Mouse (Mus musculus) CH12.LX (cell line): Measurements from ENCODE around the gene Tnxb. TPM values are rescaled to one million over a fixed set of nuclear protein-coding genes. Genes with fewer than 3 reads are reported as not detected.

ENCODE experiments used
- DNase-seq: peaks from one replicate; pipeline ENCODE4 v3.0.0-alpha.2; 2013; ENCODE audit errors: extremely low read depth
- H3K27ac ChIP-seq: 2 replicates; pipeline ENCODE4 v1.5.1; 2012; ENCODE audit warnings: low read depth, mild to moderate bottlenecking, control low read depth, moderate library complexity; ENCODE audit not compliant: insufficient read depth
- H3K27me3 ChIP-seq: replicated peaks from 2 replicates; pipeline ENCODE3; 2012; ENCODE audit warnings: inconsistent platforms
- H3K36me3 ChIP-seq, 2 experiments: replicated peaks in 1 of 2; 2 replicates each; pipeline versions ENCODE3 to v1.6.1; 2012; ENCODE audit warnings: inconsistent platforms in 1 of 2, low read length in 1 of 2, mild to moderate bottlenecking in 1 of 2, mixed read lengths in 1 of 2, moderate library complexity in 1 of 2; ENCODE audit not compliant: control insufficient read depth in 1 of 2, insufficient read depth in 1 of 2
- H3K4me1 ChIP-seq, 2 experiments: 2 replicates each; pipeline ENCODE4 v1.6.1; 2012; ENCODE audit warnings: inconsistent platforms in 1 of 2, moderate library complexity in 1 of 2; ENCODE audit not compliant: insufficient read depth in 2 of 2, control insufficient read depth in 1 of 2
- H3K4me2 ChIP-seq: 2 replicates; pipeline ENCODE4 v1.6.1; 2012; ENCODE audit warnings: low read depth, mild to moderate bottlenecking, control low read depth; ENCODE audit not compliant: poor library complexity, insufficient read depth, severe bottlenecking
- H3K4me3 ChIP-seq, 3 experiments: fragments of 150-350 bp in 1 of 3; sonication (generic) in 1 of 3; replicated peaks in 1 of 3; 2 replicates each; pipeline versions ENCODE3 to v1.5.1; 2011 to 2012; ENCODE audit warnings: low read depth in 2 of 3, low read length in 2 of 3, mild to moderate bottlenecking in 2 of 3, moderate library complexity in 2 of 3, control low read depth in 1 of 3, improper control_type of control experiment in 1 of 3, inconsistent platforms in 1 of 3, mixed read lengths in 1 of 3; ENCODE audit not compliant: poor library complexity in 1 of 3
- H3K79me2 ChIP-seq: replicated peaks from 2 replicates; pipeline ENCODE4 v1.6.1; 2012; ENCODE audit warnings: mild to moderate bottlenecking, moderate library complexity; ENCODE audit not compliant: control insufficient read depth, poor library complexity, insufficient read depth, severe bottlenecking; ENCODE audit errors: extremely low read depth
- H3K9ac ChIP-seq: 2 replicates; pipeline ENCODE4 v1.6.1; 2012; ENCODE audit warnings: low read depth, mild to moderate bottlenecking, control low read depth, moderate library complexity; ENCODE audit not compliant: insufficient read depth
- H3K9me3 ChIP-seq: replicated peaks from 2 replicates; pipeline ENCODE3; 2012; ENCODE audit warnings: low read length, inconsistent platforms, mixed read lengths
- CHD2 ChIP-seq: IDR thresholded peaks from 2 replicates; pipeline ENCODE4 v1.6.1; 2011; ENCODE audit warnings: low read length, improper control_type of control experiment
- CTCF ChIP-seq, 2 experiments: IDR thresholded peaks in 1 of 2; conservative IDR thresholded peaks in 1 of 2; 2 replicates each; pipeline ENCODE4 v1.5.1; 2011 to 2012; ENCODE audit warnings: low read depth in 2 of 2, low read length in 2 of 2, improper control_type of control experiment in 1 of 2, inconsistent platforms in 1 of 2, mild to moderate bottlenecking in 1 of 2, moderate library complexity in 1 of 2
- EP300 ChIP-seq: IDR thresholded peaks from 2 replicates; pipeline ENCODE4 v1.6.1; 2011; ENCODE audit warnings: low read length, improper control_type of control experiment
- HCFC1 ChIP-seq: IDR thresholded peaks from 2 replicates; pipeline ENCODE4 v1.6.1; 2012; ENCODE audit warnings: low read depth, mild to moderate bottlenecking, inconsistent platforms, low read length, improper control_type of control experiment
- IRF4 ChIP-seq: IDR thresholded peaks from 2 replicates; pipeline ENCODE4 v1.6.1; 2014; ENCODE audit warnings: low read depth, mild to moderate bottlenecking, inconsistent platforms, low read length, improper control_type of control experiment
- JUN ChIP-seq: IDR thresholded peaks from 2 replicates; pipeline ENCODE4 v1.6.1; 2011; ENCODE audit warnings: low read depth, mild to moderate bottlenecking, low read length, improper control_type of control experiment, moderate library complexity; ENCODE audit not compliant: insufficient read depth
- JUND ChIP-seq: conservative IDR thresholded peaks from 2 replicates; pipeline ENCODE4 v1.6.1; 2011; ENCODE audit warnings: low read depth, low read length, improper control_type of control experiment
- KAT2A ChIP-seq: IDR thresholded peaks from 2 replicates; pipeline ENCODE4 v1.6.1; 2012; ENCODE audit warnings: low read length, improper control_type of control experiment, inconsistent platforms; ENCODE audit not compliant: insufficient replicate concordance
- MAFK ChIP-seq: IDR thresholded peaks from 2 replicates; pipeline ENCODE4 v1.6.1; 2011; ENCODE audit warnings: low read length, improper control_type of control experiment; ENCODE audit not compliant: insufficient replicate concordance
- MAX ChIP-seq: IDR thresholded peaks from 2 replicates; pipeline ENCODE4 v1.6.1; 2011; ENCODE audit warnings: low read length, improper control_type of control experiment
- MEF2A ChIP-seq: IDR thresholded peaks from 2 replicates; pipeline ENCODE4 v1.6.1; 2014; ENCODE audit warnings: low read depth, mild to moderate bottlenecking, inconsistent platforms, low read length, improper control_type of control experiment, borderline replicate concordance
- NELFE ChIP-seq: IDR thresholded peaks from 2 replicates; pipeline ENCODE4 v1.6.1; 2011; ENCODE audit warnings: low read depth, low read length, improper control_type of control experiment
- NRF1 ChIP-seq: IDR thresholded peaks from 2 replicates; pipeline ENCODE4 v1.6.1; 2014; ENCODE audit warnings: low read depth, mild to moderate bottlenecking, inconsistent platforms, low read length, improper control_type of control experiment, moderate library complexity
- PAX5 ChIP-seq: IDR thresholded peaks from 2 replicates; pipeline ENCODE4 v1.6.1; 2012; ENCODE audit warnings: low read length, inconsistent platforms, mixed read lengths
- POLR2A ChIP-seq: IDR thresholded peaks from 2 replicates; pipeline ENCODE4 v1.6.1; 2011; ENCODE audit warnings: low read depth, mild to moderate bottlenecking, improper control_type of control experiment, low read length
- POLR2AphosphoS2 ChIP-seq: IDR thresholded peaks from 2 replicates; pipeline ENCODE4 v1.6.1; 2011; ENCODE audit warnings: low read depth, low read length, improper control_type of control experiment
- RAD21 ChIP-seq: IDR thresholded peaks from 2 replicates; pipeline ENCODE4 v1.6.1; 2011; ENCODE audit warnings: low read depth, mild to moderate bottlenecking, low read length, improper control_type of control experiment, moderate library complexity
- SMC3 ChIP-seq: IDR thresholded peaks from 2 replicates; pipeline ENCODE4 v1.6.1; 2011; ENCODE audit warnings: low read depth, low read length, improper control_type of control experiment
- TBP ChIP-seq: conservative IDR thresholded peaks from 2 replicates; pipeline ENCODE4 v1.6.1; 2011; ENCODE audit warnings: low read depth, low read length, improper control_type of control experiment
- TCF12 ChIP-seq: IDR thresholded peaks from 2 replicates; pipeline ENCODE4 v1.6.1; 2014; ENCODE audit warnings: low read depth, mild to moderate bottlenecking, inconsistent platforms, low read length, improper control_type of control experiment
- UBTF ChIP-seq: IDR thresholded peaks from 2 replicates; pipeline ENCODE4 v1.6.1; 2012; ENCODE audit warnings: low read depth, mild to moderate bottlenecking, inconsistent platforms, low read length, improper control_type of control experiment, moderate library complexity
- ZC3H11A ChIP-seq: IDR thresholded peaks from 2 replicates; pipeline ENCODE4 v1.6.1; 2012; ENCODE audit warnings: low read depth, mild to moderate bottlenecking, inconsistent platforms, low read length, improper control_type of control experiment
- ZKSCAN1 ChIP-seq: IDR thresholded peaks from 2 replicates; pipeline ENCODE4 v1.6.1; 2012; ENCODE audit warnings: low read depth, inconsistent platforms, low read length, improper control_type of control experiment, borderline replicate concordance
- ZNF384 ChIP-seq: IDR thresholded peaks from 2 replicates; pipeline ENCODE4 v1.6.1; 2012; ENCODE audit warnings: low read depth, low read length, improper control_type of control experiment, inconsistent platforms
- dilution Hi-C: fragments of 300-500 bp; cut with MboI; formaldehyde crosslinking; loops from 2 replicates; pipeline ENCODE4 v1.14.3; 2020; ENCODE audit warnings: low sequenced_read_pairs; ENCODE audit not compliant: extremely low pct_unique_long_range_greater_than_20kb, extremely low pct_ligation_motif_present
- in situ Hi-C: fragments of 300-500 bp; cut with MboI; formaldehyde crosslinking; loops from 3 replicates; pipeline ENCODE4 v1.14.3; 2019; ENCODE audit warnings: low sequenced_read_pairs, low pct_ligation_motif_present, low pct_unique_long_range_greater_than_20kb, mixed read lengths
- polyA plus RNA-seq: library from polyadenylated mRNA; unstranded; fragments of >175 nt; gene quantifications from 2 replicates; pipeline ENCODE4 v1.2.1, GENCODE M21; 2012; ENCODE audit warnings: low read depth; ENCODE audit not compliant: insufficient read length
- total RNA-seq, 2 experiments: library from RNA; depleted of rRNA; stranded (reverse); fragments of 300-350 nt in 1 of 2; fragments of >200 nt in 1 of 2; gene quantifications; 2 replicates each; pipeline ENCODE4 v1.2.3; 2012 to 2014

Gene Tnxb
- total and polyA plus RNA-seq, 3 experiments, result not detected

DNA sequence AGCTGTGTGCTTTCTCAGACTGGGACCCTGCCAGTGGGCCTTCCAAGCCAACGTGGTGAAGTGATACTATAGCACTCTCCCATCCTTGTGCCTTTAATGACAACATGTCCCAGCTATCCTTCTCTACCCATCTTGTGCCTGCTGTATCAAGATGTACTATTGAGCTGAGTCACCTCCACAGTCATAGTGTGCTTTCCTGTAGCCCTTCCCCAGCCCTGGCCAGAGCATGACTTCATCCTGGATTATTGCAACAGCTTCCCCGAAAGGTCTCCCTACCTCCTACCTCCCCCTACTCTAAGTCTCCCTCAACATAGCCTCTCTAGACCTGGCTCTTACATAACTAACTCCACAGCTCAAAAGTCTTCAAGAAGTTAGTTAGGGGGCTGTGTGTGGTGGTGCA, 34.7 kb upstream of the Tnxb start:
- H3K4me3 ChIP-seq, result no peak overlapping the region
- no peak for DNase-seq
- H3K4me2 ChIP-seq, result no peak overlapping the region
- TF ChIP-seq TCF12 (no peak), IRF4 (no peak), ZNF384 (no peak), CHD2 (no peak), MEF2A (no peak), KAT2A (no peak)
- H3K27ac ChIP-seq, result no peak overlapping the region
- H3K36me3 ChIP-seq, result no peaks in the 10 kb centered on the region
- peaks cover 76% of the 10 kb centered on the region for H3K27me3 ChIP-seq
- in situ Hi-C loops (no loop called here), dilution Hi-C loops (no loop called here)
- H3K4me1 ChIP-seq, result 0 out of 4 replicates have a peak, but pooled peaks cover 0 to 2% of the 10 kb centered on the region in 2 experiments
- peaks cover 9% of the 10 kb centered on the region for H3K9me3 ChIP-seq
- no peak overlapping the region for H3K9ac ChIP-seq
- H3K79me2 ChIP-seq, result no peaks in the 10 kb centered on the region

- in situ Hi-C loops, result no loop called here
- H3K27me3 ChIP-seq, result peaks cover 85% of the 10 kb centered on the region
- no peaks in the 10 kb centered on the region for H3K79me2 ChIP-seq
- DNase-seq, result no peak
- H3K27ac ChIP-seq, result no peak overlapping the region
- H3K4me2 ChIP-seq, result no peak overlapping the region
- H3K9me3 ChIP-seq, result peaks cover 9% of the 10 kb centered on the region
- TF ChIP-seq NELFE (no peak), CTCF (conservative IDR thresholded peaks at IDR 0.05 in 1 of 2, IDR thresholded peaks at IDR 0.05 in 1 of 2; ENCODE audit: low read depth in 2 of 2, low read length in 2 of 2) (no peak), JUND (no peak), TBP (no peak), RAD21 (no peak), MAX (no peak), POLR2A (no peak), SMC3 (no peak), ZC3H11A (no peak), MEF2A (no peak), JUN (no peak), NRF1 (no peak), PAX5 (no peak), POLR2AphosphoS2 (no peak), MAFK (no peak), ZKSCAN1 (no peak), EP300 (no peak), HCFC1 (no peak), ZNF384 (no peak), UBTF (no peak)
- TF ChIP-seq, all 38 proteins: peak for 0
- H3K4me3 ChIP-seq, result no peak overlapping the region
- H3K4me1 ChIP-seq, result 0 out of 4 replicates have a peak, but pooled peaks cover 0 to 8% of the 10 kb centered on the region in 2 experiments
- dilution Hi-C loops, result no loop called here
- no peaks in the 10 kb centered on the region for H3K36me3 ChIP-seq
- H3K9ac ChIP-seq, result no peak overlapping the region
These were observed 32.9 kb upstream of the Tnxb start for GRCm38 (mm10) chr17:34637459-34637858.
